Mouse (Mus musculus): ENCODE measurements around the gene Slc44a5.

GRCm38 (mm10) chr3:153967447-153967846 lies 5.8 kb upstream of the Slc44a5 start:
- TF ChIP-seq CTCF (IDR thresholded peaks at IDR 0.05; ENCODE audit: low read depth, low read length) (no peak), POLR2A (IDR thresholded peaks at IDR 0.05; ENCODE audit: borderline replicate concordance, low read depth, low read length) (no peak)
